Mouse (Mus musculus): ENCODE data around the gene Gcm1.

- TF ChIP-seq CTCF (IDR thresholded peaks at IDR 0.05) (no peak), EP300 (IDR thresholded peaks at IDR 0.05) (no peak)
These were observed 15.9 kb upstream of the Gcm1 start for GRCm38 (mm10) chr9:78035831-78036230.
